Mouse (Mus musculus) spleen, adult 18-20 months (tissue): ENCODE results near the gene Elmo1.

Experiments used
- DNase-seq, 2 experiments: peaks; one replicate each; pipeline ENCODE4 v3.0.0; 2022; ENCODE audit warnings: mixed read lengths in 2 of 2

The Elmo1 gene

DNA sequence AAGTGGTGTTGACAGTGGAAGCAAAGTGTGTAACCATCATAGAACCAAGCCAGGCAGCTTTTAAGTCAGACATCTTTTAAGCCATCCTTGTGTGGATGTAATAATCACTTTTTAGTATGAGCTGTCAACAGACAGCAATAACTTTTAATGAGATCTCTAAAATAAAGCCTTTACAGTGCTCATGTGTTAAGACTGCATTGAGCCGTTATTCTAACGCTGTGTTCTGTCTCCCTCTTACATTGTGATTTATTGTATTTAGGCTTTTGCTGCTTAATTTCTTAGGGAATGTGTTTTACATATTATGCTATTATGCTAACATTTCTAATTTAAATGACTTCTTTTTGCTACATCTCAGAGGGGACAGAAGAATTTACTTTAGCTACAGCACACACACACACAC is 189.5 kb downstream of the Elmo1 start:
- DNase-seq = no peak

DNA sequence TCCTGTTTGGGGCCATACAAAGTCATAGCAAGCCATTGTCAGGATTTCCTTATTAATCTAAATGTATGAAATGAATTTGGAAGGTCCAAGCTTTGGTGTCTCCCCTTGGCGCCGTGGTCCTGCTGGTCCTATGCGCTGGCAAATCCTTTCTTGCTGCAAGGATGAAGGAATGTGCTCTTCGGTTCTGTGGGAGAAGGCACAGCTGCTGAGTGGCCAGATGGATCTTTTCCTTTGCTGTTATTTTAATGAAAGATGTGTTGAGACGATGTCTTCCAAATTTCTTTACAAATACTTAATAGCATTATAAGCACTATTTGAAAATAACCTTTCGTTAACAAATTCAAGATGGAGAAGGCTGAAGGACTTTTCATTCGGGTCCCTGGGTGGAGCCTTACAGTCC is 193.5 kb downstream of the Elmo1 start:
- no peak for DNase-seq

DNA sequence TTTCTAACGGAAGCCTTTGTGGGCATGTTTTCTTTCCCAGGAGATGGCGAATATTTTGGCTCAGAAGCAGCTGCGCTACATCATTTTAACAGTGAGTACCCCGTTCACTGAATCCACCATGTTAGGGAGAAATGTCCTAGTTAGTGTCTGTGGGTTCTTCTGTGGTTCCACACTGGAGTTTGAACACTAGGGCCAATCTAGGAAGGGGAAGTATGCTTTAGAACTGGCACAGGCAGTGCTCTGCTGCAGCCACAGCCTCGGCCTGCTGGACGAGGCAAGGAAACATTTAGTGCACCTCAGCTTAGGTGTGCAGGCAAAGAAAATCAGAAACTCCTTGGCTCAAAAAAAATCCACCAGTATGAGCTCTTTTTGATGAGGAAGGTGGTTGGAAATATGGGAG is 196.3 kb downstream of the Elmo1 start:
- DNase-seq = no peak

DNA sequence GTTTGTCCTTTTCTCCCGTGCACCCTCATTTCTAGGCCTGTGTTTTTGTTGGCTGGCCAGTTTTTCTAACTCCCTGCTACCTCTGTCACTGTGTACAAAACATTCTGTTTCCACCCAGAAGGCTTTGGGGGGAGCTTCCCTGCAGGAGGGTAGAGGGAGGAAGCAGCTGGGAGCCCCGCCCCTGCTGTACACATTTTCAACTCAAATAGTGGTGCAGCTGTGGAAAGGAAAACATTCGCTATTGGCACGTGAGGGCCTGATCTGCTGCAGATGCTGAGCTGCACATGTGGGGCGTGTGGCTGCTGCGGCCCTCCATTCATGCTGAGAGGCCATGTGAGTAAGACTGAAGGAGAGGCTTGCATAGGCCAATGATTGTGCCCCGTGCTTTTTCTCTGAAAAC is 198.0 kb downstream of the Elmo1 start:
- DNase-seq = no peak

DNA sequence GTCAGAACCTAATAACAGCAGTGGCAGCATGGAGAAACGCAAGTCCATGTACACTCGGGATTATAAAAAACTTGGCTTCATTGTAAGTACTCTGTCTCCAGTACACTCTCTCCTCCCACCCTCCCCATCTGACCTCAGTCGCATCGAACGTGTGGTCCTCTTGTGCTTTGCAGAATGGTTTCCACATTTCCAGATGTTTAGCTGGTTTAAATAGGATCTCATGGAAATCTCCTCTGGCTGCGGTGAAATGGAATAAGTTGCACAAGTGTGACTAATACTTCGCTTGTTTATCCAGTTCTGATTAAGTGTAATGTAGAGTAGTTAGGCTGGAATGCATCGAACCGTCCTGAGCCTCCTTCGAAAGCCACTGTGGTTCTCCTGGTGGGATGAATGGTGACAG is 200.0 kb downstream of the Elmo1 start:
- no peak for DNase-seq

DNA sequence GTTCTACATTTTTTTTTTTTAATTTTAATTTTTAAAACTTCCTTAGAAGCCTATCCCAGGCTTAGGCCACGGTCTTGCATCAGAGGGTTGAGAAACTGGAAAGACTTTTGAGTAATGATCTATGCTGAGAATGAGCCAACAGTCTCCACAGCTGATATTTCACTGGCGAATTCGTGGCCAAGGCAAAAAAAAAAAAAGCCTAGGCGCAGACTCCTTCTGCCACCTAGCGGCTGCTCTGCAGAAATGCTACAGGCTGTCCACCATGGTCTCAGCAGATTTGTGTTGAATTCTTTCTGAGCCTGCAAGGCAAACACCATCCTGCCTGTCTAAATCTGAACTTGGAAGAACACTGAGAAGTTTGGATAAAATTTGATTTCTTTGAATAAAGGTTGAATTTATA is 202.0 kb downstream of the Elmo1 start:
- DNase-seq = peak in 1 of 2 experiments; percentile 18

DNA sequence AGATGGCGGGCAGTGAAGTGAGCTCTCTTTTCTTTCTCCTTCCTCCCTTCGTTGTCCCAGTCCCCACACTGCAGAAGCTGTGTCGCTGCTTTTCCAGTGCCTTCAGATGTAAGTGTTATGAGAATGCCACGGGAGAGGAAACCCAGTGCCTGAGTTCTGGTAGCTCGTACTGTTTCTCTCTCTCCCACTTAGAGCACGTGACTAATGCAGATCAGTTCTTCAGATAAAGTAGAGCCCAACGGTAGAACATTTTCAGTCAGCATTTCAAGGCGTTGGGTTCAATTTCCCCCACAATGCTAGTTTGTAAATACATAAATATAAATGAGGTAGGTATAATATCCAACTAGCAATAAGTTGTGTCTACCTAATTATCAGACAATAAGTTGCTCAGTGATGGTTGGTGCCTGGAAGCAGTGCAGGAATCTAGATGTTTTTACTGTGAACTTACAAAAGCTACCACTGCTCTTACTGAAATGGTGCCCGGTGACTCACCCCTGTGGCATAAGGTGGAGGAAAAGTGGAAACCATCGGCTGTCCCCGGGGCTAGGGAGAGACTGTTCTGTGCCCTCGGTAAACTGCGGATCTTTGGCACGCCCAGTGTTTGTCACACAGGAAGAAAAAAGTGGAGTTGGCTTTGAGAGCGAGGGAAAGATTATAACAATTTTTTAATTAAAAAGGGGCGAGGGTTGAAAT is 205.0 kb downstream of the Elmo1 start:
- no peak for DNase-seq

DNA sequence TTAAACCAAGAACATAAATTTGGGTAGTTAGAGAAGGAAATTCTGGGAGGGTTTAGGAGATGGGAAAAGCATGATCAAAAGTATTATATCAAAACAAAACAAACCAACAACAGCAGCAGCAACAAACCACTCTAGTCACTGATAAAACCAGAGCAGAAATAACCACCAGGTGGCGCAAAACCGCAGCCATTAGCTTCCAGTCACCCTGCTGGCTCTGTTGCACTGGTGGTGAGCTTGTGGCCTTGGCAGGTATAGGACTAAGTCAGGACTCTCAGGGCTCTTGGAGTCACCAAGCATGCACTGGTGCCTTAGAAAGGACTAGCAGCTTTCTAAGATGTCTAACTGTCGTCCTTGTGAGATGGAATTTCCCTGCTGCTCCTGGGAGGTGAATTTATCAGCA is 207.4 kb downstream of the Elmo1 start:
- DNase-seq = peak in 1 of 2 experiments; percentile 50

DNA sequence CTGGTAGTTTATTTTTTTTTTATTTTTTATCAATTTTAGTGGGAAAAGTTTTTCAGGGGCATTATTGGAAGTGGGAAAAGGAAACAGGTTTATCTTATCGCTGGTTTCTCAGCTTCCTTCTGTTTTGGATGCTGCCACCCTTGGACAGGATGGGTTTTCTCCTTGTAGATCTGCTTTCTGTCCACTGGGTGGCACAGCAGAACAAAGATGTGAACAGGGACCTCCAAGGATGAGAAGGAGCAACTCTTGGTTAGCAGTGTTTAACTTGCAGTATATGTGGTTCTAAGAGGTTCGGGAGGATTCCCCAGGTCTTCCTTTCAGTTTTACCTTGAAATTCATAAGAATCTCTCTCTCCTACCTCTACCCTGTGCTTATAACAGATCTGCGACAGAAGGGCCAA is 209.0 kb downstream of the Elmo1 start:
- DNase-seq = no peak

DNA sequence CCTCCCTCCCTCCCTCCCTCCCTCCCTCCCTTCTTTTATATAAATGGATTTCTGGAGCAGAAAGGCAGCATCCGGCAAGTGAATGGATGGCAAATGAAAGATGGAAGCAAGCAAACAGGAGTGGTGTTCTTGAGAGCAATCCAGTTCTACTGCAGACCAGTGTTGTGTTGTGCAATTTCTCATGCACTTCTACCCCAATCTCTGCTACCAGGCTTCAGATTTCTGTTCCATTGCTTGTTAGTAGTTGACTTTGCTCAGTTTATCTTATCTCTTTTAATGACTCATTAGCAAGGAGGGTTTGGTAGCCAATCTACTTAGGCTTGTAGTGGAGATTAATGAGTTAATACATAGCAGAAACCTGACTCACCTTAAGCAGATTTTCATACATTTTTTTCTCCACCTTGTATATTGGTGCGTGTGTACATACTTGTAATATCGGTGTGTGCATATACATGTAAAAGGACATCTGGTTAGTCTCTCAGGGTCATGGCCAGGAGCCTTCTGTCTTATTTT is 209.7 kb downstream of the Elmo1 start:
- DNase-seq = no peak

DNA sequence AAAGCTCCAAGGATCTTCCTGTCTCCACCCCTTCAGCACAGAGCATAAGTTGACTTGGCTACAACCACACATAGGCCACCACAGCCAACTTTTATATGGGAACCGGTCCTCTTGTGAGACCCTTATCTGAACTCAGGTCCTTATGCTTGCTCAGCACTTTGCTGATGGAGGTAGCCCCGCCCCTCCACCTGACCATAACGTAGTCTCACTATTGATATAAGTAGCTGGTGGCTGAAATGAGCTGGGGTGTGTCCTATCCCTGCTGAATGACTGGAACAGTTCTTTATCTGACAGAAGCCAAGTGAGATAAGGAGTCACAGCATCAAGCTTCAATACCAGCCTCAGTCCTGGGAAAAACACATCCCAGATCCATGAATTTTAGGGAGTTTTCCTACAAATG is 210.2 kb downstream of the Elmo1 start:
- no peak for DNase-seq

DNA sequence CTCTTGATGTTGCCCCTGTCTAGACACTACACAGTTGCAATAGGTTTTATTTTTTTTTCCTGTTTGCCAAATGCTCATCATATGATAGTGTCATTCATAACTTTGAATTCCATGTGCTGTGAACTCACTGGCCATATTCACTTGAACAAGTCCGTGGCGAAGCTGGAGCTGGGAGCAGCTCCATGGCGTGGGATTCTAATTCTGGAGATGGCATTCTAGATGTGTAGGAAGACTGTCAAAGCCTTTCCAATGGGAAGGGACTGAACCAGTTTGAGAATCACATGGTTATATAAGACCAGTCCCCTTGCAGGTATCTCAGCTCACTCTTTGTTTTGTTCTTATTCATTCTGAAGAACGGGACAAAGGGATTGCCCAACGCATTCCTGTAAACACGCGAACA is 211.4 kb downstream of the Elmo1 start:
- no peak for DNase-seq

DNA sequence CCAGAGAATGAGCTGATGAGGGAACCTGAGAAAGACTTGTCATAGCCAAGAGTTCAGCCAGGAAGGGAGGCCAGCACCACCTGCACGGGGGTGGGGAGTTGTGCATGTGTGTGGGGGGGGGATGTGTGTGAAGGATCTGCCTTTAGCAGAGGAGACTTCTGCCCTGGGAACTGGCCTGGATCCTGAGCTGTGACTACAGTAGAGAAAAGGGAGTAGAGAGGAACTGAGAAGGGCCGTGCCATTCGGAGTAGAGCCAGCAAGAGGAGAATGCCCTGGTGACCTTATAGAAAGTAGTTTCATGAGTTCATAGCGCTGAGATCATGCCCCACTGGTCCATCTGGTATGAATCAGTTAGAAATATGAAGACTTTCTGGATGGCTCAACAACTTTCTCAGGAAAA is 215.2 kb downstream of the Elmo1 start:
- no peak for DNase-seq

DNA sequence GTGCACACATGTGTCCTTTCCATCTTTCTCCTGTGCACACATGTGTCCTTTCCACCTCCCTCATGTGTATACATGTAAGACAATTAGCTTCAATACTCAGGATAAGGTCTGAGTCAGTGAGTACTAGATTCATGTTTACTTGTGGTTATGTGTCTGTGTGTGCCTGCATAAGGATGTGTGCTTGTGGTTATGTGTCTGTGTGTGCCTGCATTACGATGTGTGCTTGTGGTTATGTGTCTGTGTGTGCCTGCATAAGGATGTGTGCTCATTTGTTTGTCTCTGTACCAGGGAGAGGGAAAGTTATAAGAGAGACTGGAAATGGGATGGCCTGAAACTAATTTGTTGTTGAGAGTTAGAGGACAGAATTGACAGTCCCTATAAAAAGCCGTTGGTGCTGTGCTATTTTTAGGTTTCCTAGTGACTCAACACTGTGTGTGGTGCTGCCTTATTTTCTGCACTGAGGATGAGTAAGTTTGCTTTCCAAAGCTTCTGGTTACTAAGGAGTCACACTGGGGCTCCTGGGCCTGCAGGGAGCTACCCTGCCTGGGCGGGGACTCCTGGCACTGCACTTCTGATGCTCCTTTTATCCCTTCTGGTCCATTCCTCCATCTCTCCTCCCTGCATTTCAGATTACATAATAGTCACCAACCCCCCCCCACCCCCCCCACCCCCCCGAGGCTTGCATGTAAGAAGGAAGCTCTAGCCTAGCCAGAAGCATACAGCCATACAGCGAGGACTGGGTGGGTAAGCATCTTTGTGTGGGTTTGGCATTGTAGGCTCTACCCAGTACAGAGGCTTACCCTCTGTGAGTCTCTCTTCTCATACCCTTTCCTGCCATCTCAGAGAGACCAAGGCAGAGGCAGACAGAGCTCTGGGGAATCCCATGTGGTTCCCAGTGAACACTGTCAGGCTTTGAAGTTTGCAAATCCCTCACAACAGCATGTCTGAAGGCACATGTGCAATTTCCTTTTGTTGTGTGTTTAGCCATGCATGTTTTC is 216.1 kb downstream of the Elmo1 start:
- no peak for DNase-seq

DNA sequence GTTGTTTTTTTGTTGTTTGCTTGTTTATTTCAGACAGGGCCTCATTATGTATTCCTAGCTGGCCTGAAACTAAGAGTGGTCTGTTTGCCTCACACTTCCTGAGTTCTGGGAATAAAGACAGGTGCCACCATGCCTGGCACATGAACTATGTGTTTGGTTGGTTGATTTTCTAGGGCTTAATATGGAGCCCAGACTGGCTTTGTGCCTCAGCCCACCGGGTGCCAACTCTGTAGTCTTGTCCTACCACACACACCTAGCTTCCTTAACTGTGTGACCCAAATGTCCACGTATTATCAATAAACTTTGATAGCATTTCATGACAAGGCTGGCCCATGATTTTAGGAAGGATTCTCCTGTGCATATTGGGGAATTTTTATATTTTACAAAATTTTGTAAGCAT is 217.0 kb downstream of the Elmo1 start:
- no peak for DNase-seq

DNA sequence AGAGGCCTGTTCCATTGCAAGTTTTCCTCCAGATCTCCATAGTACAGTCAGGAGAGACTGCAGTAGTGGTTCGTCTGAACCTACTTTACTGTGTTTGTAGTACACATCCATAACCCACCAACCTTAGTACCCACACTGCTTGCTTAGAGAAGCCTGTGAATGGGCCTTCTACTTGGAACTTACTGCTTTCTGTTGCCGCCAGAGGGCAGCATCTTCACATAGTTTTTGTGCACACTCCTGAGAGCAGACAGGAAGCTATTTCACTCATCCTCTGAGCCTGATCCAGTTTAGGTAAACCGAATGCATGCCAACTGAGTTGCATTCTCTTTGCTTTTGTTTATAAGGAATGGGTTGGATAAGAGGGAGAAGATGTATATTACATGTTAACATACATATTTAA is 221.2 kb downstream of the Elmo1 start:
- peak; percentile 38 to 74 for DNase-seq

DNA sequence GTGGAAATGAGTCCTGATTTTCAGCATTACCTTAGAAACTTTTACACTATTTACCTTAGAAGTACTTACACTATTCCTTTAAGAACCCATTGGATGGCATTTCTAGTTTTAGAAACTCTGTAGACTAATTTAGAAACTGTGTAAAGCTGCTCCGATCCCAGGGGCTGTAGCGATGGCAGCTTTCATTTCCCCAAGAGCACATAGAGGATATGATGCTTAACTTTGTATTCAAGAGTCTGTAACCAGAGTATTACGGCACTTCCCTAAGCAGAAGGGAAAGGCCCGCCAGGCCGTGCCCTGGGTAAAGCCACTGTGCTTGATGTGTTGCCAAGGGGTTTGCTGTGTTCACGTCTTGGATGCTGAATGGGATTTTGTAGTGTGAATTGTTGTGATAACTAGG is 222.9 kb downstream of the Elmo1 start:
- no peak for DNase-seq

DNA sequence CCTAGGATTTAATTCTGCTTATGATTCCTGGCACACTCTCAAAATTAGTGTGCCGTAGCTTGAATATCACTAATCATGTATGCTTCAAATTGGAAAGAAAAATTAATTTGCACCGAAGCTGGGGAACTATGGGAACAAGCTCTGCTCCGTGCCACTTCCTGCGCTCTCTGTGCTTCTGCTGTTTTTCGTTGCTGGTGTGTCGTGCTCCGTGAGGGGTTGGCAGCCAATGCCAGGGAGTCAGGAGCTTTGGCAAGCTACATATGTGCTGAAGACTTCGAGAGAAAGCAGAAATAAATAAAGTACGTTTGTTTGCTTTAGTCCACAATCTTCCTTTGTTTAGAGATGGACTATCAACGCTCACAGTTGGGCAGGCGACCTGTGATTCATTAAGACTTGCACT is 225.7 kb downstream of the Elmo1 start:
- no peak for DNase-seq

DNA sequence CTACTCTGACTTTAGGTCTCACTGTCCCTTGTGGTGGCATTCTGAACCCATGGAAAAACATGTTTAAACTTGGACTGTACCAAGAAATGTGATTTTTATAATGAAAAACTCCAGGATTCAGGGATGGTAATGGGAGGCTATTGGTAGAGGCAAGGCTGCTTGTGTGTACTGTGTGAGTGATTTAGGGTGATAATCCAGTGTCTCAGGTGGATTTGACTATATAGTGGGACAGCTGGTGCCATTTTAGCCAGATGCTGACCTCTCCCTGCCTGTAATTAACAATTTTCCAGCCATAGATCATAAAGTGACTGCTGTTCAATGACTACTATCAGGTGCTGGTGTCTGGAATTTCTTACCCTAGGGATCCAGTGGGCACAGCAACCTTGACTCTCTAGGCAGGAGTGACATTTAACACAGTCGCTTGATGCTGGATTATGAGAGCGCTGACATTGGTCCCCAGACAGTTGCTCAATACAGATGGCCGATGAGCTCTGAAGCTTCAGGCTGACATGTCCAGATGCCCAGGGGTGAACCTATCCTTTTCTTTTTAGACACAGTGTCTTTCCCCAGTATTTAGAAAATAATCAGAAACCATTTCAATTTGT is 228.3 kb downstream of the Elmo1 start:
- no peak for DNase-seq

DNA sequence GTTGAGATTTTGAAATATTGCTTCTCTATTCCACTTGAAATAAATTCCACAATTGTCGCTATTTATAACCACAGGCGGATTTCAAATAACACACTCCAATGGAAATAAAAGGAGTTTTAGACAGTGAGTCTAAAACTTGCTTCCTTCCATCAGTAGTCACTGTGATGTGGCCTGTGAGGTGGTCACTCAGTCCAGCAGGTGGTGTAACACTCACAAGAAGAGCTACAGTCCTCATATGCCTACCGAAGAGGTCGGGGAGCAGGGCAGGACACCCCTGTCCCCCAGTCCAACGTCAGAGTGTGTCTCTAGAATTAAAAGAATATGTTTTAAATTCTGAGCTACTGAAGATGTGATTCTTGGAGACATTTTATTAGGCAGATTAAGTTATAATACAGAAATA is 229.8 kb downstream of the Elmo1 start:
- DNase-seq = no peak

DNA sequence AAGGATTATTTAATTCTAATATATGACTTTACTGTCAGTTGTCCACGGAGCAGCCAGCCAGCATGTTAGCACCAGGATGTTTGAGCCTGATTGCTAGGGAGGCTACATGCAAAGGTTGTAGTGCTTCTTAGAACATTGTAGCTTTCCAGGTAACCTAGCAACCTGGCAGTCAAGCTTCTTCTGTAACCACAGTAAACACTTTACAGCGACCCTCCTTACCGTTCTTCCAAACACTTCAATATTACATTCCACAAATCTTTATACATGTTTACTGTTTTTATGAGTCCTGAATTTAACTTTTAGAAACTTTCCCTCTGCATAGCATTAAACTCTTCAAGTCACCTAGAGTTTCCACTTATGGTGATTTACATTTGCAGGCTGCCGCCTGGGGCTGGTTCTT is 233.1 kb downstream of the Elmo1 start:
- DNase-seq = no peak

DNA sequence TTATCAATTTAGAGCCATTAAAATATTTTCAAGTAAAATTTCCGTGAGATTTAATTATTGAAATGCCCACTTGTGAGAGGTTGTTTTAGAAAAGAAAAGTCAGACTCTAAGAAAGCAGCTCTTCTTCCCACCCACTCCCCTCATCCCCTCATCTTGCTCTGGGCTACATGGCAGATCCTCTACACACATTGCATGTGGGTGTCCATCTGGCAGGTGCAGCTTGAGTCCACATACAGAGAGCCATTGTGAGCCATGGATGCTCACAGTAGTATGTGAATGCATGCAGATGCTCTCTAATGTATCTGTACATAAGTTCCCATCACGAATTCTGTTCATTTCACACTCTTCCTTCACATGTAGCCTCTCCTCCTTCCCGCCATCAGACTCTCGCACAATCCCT is 236.7 kb downstream of the Elmo1 start:
- DNase-seq = no peak

DNA sequence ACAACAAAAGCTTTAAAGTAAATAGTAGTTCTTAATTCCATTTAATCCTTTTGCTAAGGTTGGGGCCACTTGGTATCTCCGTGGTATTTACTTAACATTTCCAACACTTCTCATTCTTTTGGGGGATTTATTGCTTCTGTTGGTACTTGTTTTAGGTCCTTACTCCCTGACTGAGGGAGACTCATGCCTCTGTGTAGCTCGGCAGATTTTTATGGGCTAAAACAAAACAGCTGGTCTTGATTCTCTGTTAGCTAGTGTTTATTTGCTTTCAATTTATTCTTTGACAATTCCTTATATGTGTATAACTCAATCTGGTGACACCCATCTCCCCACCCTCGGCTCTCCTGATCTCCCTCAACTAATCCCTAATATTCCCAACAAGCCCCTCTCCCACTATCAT is 237.6 kb downstream of the Elmo1 start:
- no peak for DNase-seq

DNA sequence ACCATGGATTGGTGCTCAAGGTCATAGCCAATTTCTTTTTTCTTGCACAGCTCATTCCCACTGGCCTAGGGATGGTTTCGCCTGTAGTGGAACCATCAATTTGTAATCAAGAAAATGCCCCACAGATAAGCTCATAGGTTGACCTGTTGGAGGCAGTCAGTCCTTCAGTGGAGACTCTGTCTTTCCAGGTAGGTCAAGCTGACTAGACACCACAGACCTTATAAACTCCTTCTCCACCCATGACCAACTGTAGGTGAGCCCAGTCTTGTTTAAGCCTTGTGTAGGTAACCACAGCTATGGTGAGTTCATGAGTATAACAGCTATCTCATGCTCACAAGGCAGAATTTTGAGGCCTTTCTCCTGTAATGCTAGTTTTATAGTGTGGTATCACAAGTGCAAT is 238.3 kb downstream of the Elmo1 start:
- DNase-seq = no peak
